Mouse (Mus musculus) kidney, postnatal 14 days (tissue): ENCODE measurements around the gene Gja8.
A peak's percentile ranks its signal among the peaks of the same experiment; 100 is the strongest.

Source experiments
- DNase-seq: peaks from one replicate; pipeline ENCODE4 v3.0.0; 2022; ENCODE audit warnings: mixed read lengths

Gene Gja8

DNA sequence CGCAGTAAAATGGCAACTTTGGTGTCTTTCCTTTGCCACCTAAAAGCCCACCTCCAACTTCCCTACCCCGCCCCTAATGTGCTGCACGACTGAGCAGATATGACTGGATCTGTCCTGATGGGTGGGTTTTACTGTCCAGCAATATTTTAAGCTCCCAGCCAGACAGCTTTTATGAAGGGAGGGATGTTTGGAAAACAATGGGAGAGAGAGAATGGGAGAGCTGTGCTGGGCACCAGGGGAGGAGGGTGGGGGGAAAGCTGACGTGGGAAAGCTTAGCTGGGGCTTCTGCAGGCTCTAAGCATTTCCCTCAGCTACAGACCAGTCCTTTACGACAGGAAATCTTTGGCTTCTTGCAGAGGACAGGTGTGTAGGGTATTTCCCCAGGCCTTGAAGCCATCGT lies at the start of gene Gja8:
Gja8 (minus strand) TSS at position 101 of the 400 bp plus-strand sequence.
- no peak for DNase-seq

DNA sequence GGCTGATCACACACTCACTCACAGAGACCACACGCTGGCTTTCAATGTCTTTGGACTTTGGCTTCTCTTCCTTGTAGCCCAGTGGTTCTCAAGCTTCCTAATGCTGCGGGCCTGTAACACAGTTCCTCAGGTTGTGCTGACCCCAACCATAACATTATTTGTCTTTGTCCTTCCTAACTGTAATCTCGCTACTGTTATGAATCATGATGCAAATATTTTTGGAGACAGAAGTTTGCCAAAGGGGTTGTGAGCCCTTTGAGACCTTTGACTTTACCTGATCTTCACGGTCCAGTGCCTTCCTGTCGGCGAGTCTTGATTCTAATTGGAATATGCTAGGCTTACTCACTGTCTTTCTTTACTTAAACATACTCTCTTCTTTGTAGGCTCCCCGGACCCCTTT lies 48.6 kb upstream of the Gja8 start:
- DNase-seq, result no peak

DNA sequence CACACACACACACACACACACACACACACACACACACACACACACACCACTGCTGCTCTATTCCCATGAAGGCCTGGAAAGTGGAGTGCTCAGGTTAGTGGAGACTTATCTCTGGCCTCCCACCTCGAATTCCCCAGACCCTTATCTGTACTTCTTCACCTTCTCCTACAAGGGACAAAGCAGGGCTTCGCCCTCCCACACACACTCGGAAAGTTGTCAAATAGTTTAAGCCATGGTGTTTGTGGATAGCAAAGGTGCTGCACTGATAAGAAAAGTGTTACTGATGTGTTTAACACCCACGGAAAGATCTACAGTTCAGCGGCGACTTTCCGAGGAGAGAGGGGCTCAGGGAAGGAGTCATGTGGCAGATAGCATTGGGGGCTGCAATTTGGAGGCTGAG lies 45.2 kb upstream of the Gja8 start:
- no peak for DNase-seq

DNA sequence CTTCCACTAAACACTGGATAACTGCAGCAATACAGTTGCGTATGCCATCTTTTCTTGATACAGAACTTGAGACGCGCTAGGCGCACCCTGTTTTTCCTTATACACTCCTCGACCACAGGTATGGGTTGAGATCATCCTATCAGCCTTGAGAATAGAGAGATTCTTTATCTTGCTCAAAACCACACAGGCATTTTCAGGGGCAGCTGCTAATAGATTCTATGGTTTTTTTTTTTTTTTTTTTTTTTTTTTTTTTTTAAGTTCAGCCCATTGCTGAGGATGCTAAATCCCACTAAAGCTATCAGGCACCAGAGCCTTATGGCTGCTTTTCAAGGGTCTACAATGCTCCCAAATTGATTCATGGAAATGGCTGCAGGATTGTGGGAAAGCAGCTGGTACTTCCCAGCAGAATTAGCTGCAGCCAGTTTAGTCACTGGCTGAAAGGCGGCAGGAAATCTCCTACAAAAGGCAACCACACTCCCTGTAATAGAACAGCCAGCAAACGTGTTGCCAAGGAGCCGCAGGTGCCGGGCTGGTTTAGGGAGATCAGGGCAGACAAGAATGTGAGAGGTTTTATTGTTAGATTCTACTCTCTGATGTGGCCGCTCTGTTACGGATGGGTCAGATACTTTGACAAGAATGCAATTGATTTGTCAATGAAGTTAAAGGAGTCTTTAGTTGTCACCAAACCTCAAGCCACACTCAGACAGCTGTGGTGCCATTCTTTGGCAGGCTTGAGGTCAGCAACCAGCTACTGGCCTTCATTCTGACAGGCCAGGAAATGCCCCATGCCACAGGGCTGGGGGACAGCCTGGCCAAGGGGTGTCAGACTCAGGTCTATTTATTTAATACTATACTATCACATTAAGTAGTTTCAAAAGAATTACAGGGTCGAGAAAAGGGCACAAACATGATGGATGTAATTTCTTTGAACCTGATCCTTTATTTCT lies 37.5 kb upstream of the Gja8 start:
- no peak for DNase-seq

DNA sequence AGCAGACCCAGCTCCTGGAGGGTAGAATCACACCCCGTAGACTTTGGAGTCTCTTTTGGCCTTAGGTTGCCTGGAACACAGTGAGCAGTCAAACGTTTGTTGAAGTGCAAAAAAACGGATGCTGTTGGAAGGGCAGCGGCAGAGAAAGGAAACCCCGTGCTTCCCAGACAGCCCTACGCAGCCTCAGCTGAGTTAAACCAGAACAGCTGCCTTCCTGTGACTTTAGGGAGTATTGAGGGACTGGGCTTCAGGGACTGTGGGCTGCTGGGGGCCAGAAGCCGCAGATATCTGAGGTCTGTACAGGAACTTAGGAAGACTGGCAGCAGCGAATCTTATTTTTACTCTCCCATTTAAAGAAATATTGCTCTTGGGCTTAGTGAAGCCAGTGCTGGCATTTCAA lies 34.8 kb upstream of the Gja8 start:
- DNase-seq, result no peak

DNA sequence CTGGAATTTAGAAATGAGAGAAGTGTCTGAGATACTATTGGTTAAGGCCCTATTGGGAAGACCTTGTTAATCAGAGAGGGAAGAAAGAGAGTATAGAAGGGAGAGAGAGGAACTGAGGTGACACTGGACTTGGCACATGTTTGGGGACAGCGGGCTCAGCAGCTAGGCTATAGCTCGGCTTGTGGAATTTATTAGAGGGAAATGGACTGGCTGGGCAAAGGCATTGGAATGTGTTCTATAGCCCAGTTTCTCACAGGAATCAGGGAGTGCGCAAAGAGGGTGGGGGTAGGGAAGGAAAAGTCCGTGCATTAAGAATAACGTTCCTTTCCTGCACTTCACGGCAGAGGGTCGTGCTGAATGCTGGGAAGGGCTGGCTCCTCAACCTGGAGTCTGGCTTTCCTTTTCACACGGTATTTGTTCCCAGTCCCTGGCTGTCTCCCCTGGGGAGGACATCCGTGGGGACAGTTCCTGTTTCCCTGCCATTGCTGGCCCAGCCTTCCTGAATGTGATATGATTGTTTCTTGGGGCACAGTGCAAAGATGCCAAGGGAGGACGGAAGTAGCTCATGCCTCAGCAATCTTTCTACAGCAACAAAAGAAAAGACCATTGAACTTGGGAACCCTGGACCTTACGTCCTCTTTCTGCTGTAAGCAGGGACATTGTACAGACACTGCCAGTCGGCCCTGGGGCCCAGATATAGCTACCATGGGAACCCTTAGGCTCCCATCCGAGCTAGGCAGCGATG lies 27.8 kb upstream of the Gja8 start:
- DNase-seq, result peak; percentile 24

DNA sequence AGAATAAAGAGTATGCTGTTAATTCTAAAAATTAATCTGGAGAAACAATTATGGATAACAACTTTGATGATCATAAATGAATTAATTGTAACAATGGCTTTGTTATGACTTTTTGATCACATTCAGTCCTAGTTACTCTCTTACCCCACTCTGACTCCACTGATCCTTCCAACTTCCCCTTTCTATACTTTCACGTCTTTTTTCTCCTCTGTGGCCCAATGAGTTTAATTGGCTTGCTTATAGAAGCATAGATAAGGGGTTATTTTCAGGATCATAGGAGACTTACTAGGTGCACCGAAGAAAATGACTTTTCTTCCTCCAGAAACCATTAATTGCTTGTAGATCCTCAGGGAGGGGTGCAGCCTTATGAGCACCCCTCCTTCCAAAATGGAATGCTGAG lies 16.9 kb upstream of the Gja8 start:
- DNase-seq, result no peak

DNA sequence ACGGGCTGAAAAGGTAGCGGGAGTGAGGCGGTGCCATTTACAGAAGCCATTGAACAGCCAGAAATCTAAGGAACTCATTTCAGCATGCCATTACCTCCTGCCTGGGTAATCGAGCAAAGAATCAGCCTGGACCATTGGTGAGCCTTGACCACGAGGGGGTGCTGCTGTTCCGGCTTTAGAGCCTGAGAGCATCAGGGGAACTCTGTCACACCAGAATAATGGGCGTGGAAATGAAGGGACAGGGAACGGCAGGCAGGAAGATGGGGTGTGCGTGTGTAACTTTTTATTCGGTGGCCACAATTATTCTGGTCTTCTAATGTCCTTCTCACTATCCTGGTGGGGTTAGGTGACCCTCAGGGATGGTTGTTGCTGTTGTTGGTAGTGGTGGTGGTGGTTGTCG lies 12.9 kb upstream of the Gja8 start:
- DNase-seq, result peak; percentile 86

DNA sequence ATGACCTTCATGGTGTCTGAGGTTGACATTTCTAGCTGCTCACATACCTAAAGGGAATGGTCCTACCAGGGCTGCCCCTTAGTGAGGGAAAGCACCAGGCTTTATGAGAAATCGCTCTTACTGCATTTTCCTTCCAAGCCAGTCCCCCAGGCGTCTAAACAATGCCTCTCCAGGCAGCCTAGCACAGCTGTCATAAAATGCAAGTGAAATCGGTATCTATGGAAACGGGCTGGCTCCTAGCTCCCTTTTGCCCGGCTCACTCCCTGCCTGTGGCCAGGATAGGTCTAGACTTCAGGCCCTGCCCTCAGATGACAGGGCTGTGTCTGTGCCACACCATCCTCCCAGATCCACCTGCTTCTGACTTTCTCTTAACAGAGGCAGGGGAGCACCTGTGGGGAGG lies 11.8 kb upstream of the Gja8 start:
- DNase-seq, result no peak

DNA sequence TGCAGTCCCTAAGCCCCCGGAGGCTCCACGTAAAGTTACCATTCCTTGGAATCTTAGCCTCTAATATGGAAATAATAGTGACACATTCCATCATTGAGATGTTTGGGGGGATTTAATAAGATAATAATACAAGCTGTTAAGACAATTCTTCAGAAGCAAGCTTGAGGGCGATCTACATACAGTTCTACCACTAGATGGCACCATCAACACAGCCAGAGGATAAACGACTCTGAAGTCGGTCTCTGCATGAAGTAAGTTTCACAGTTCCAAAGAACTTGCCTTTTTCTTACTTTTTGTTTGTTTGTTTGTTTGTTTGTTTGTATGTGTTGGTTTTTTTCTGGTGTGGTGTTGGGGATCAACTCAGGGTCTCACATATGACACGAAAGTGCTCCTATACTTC lies 10.4 kb upstream of the Gja8 start:
- DNase-seq, result peak; percentile 40

DNA sequence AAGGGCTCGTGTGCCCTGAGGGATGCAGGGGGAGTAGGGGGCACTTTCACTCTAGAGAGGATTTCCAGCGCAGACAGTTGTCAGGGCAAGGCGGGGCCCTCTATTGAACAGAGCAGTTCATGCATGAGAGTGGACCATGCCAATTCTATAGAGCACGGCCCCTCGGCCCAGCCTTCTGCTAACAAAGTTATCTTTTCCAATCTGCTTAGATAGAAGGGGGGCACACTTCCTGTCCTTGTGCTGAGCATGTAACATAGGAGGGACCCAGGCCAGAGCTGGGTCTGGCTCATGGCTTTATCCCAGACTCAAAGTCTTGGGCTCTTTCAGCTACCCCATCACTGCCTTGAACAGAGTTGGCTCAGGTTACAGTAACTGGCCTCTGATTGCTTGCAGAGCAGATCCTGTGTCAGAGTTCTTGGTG lies 5.5 kb upstream of the Gja8 start:
- no peak for DNase-seq

DNA sequence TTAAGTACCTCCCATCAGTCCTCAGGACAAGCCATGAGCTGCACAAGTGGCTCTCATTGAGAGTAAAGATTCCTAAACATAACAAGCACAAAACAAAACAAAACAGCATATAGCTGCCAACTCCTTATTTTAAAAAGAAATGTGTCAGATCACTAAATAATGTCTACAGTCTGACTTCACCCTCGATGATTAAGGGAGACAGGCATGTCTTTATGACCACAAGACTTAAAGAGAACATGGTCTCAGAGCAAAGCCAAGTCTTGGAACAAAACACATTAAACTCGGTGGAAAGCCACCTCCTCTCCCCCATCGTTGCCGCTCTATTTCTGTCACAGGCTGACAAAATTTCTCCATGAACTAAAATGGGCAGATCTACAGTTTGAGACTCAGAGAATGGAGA lies 1.2 kb downstream of the Gja8 start:
- DNase-seq, result no peak

DNA sequence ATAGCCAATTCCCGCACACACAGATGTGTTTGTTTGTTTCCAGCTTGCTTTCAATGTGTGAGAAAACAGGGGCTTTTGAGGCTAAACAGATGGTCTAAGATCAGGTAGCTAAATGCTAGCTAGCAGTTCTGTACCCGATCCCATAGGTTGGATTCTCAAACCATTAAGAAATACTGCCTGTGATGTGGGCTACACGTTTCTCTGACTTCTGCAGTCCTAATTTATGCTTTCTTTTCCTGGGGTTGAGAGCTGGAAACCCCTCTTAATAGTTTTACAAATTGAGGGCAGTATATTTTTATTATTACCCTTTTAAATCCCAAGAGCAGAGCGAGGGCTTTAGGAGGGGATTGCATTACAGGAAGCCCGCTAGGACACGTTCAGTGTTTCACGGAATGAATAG lies 4.8 kb downstream of the Gja8 start:
- DNase-seq, result no peak

DNA sequence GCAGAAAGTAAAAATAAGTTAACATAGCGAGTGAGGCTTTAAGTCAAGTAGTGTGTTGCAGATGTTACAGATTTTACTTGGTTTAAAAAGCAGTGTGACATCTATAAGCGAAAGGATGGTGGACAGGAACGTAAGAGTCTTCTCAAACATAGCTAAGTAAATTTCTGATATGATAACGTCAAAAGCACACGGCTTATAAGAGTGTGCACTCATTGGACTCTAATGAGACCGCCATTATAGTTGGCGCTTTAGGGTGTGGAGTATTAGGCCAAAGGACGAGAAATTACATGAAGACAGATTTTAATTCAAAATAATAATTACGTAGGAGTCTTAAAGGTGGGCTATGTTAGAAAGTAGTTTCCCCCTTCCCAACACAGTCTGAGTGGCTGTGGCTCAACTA lies 20.2 kb downstream of the Gja8 start:
- no peak for DNase-seq

DNA sequence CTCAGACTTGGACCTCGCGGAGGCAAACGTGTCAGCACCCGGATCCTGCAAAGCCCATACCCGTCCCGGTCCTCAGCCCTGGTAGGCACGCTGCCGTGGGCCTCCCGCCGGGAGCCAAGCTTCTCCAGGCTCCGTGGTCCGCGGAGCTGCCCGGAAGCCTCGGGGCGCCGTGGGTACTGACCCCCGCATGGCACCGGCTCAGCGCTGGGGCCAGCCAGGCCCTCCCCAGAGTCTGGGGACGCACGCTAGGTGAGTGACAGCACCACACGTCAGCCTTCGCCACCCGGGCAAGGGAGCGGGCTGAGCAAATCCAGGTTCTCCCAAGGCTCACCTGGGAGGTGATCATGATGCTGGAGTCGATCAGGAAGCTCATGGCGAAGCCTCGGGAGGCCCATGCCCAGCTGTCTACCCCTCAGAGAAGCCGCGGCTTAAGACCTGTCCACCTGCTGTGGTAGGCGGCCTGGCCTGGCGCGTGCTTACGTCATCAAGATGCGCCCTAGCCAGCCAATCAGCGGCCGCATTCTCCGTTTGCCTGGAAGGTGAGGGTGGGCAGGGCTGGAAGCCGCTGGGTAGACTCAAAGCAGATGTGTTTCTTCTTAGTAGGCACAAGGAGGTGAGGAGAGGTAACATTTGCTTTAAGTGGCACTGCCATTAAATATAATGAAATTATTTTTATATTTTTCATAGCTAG lies 20.8 kb downstream of the Gja8 start, which contains the start of gene Gpr89:
Gpr89 (minus strand) TSS at position 496 of the 691 bp plus-strand sequence.
- DNase-seq, result peak; percentile 96

DNA sequence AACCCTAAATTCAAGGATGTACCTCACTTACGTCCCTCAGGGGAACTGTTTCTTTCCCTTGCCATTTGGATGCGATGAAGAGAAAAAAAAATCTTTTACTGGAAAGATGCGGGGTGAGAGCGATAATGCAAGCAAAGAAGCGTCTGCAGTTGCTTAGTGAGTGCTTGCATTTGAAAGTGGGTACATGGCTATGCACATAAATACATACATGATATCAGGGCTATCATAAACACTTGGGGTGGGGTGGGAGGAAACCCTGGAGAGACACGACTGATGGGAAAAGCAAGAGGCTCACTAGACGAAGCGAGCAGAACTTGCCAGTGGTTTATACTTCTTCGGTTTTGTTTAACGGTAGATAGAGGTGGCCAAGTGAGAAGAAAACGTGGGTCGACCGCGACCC lies 21.4 kb downstream of the Gja8 start, which contains the start of gene Gja5:
Gja5 (plus strand) TSS at position 301 of the 400 bp plus-strand sequence.
- DNase-seq, result no peak

DNA sequence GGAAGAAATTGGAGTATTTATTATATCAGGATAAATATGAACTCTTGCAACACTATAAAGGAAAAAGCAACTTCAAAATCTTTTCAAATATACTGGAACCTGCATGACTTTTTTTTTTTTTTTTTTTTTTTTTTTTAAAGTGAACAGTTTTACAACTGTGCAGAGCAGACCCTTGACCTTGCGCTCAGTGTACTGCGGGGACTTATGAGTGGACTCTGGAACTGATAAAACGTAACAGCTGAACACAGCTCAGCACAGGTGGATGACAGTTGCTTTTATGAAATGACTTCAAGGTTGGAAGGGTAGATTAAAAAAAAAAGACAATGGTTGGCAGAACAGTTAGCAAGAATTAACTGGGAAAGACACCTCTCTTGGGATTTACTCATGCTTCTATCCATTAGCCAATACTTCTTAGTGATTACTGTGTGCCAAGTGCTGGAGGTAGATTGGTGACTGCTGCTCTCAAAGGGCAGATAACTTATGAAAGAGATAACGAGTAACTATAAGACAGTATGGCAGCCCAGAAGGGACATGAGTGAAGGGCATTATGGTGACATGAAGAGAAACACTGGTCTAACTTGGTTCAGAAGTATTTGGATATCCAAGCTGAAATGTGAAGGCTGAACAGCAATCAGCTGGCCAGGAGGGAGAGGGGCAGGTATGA lies 23.4 kb downstream of the Gja8 start:
- no peak for DNase-seq

DNA sequence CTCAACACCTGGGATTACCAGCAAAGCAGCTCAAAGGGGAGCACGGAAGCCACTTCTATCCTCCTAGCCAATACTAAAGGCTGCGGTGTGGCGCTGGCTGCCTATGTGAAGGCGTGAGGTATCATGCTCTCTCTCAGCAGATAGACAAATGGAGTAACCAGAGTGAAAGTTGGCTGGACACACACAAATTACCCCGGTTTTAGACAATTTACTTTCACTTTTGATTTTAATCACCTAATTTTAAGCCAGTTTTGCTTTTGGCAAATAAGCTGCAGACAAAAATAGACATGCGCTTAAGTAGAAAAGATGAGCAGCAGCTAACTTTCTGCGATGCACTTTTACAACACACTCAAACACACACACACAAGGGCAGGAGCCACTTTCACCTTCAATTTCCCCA lies 42.1 kb downstream of the Gja8 start:
- DNase-seq, result no peak

DNA sequence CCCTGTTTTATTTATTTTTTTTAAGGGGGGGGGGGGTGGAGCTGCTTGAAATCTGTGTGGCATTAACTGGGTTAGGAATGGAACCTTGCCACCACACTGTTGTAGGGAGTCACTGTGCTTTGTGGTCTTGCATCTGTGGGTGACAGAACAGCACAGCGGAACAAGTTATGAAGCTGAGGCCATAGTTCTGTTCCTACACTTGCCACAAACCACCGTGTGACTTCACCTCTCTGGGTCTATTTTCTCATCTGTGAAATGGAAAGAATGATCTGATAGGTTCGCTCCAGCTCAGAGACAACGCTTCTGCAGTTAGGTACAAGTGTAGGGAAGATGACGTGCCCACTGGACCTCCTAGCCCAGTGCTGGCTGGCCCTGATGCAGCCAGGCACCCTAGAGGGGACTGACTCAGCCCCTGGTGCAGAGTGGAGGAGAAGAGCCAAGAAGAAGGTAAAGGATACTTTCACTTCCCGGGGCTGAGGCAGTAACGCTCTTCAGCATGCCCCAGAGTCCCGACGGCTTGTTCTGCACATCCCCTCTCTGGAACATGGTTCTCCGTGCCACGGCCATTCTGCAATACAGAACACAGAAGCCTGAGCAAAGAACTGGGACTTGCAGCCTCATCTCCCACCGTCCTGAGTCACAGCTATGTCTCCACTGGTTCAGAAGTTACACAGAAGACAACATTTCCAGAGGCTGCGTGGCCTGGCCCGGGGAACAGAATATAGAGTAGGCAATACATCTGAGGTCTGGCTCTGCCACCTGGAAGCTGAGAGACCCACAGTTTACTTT lies 43.6 kb downstream of the Gja8 start:
- DNase-seq, result no peak

DNA sequence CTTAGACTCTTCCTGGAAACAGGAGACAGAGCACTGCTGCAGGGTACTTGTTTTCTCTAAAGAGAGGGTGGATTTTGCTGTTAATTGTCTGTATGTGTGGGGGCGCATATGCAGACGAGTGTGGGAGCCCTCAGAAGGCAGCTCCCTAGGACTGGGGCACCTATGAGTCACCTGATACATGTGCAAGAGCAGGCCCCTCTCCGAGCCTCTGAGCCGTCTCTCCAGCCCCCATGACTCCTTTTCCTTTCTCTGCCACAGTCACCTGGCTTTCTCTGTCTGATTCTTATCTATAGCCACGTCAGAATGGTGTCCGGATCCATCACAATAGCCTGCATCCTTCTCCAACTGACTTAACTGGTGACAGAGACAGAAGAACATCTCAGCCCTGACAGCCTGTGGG lies 44.3 kb downstream of the Gja8 start:
- no peak for DNase-seq

DNA sequence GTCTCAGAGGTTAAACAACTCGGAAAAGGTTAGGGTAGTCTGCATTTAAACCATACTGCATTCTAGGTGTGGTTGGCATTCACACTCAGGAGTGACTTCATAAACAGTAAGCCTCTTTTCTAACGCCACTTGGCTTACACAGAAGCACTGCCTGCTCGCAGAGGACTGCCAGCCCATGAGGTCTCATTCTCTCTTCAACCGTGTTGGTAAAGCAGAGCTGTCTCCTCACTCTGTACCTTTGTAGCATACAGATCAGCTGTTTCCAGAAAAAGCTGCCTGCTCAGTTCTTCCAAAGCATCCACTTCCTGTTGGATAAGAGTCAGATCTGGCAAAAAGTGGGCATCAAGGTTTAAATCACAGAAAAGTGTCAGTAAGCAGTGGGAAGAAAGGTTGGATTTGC lies 45.4 kb downstream of the Gja8 start:
- DNase-seq, result no peak

DNA sequence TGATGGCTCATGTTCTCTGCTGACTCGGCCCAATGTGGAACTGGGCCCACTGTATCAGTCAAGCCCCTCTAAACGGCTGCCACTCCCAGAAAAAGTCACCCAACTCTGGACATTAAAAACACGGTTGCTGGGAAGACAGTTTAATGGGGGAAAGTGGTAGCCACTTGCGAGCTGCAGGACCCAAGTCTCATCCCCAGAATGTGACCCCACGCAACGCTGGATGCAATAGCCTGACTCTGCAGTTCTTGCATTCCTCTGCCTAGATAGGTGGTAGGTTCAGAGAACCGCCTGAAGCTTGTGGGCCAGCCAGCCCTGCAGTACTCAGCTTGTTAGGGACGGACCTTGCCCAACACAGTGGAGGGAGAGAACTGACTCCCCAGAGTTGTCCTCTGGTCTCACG lies 46.3 kb downstream of the Gja8 start:
- no peak for DNase-seq
